Mouse (Mus musculus) MEL (cell line): ENCODE measurements around the gene Olfr987. TPM values are rescaled to one million over a fixed set of nuclear protein-coding genes. Genes with fewer than 3 reads are reported as not detected.

Experiments used
- DNase-seq: peaks from one replicate; pipeline ENCODE4 v3.0.0; 2011; ENCODE audit warnings: low read depth, low spot score
- H3K27ac ChIP-seq: 2 replicates; pipeline ENCODE4 v1.5.1; 2012; ENCODE audit warnings: low read depth, mild to moderate bottlenecking, control low read depth, low read length, moderate library complexity; ENCODE audit not compliant: control insufficient read depth
- H3K27me3 ChIP-seq, 2 experiments: fragments of 150-350 bp in 1 of 2; sonication (generic) in 1 of 2; 2 replicates each; pipeline ENCODE4 v1.6.1; 2012; ENCODE audit warnings: low read length in 2 of 2, mild to moderate bottlenecking in 2 of 2, improper control_type of control experiment in 1 of 2, moderate library complexity in 1 of 2; ENCODE audit not compliant: insufficient read depth in 2 of 2, control insufficient read depth in 1 of 2
- H3K36me3 ChIP-seq, 2 experiments: 2 replicates each; pipeline ENCODE4 v1.6.1; 2012 to 2014; ENCODE audit warnings: low read length in 2 of 2, improper control_type of control experiment in 1 of 2, inconsistent platforms in 1 of 2, mild to moderate bottlenecking in 1 of 2; ENCODE audit not compliant: insufficient read depth in 2 of 2, control insufficient read depth in 1 of 2
- H3K4me1 ChIP-seq, 2 experiments: fragments of 150-350 bp in 1 of 2; sonication (generic) in 1 of 2; 2 replicates each; pipeline ENCODE4 v1.6.1; 2012; ENCODE audit warnings: low read length in 2 of 2, improper control_type of control experiment in 1 of 2, mild to moderate bottlenecking in 1 of 2; ENCODE audit not compliant: insufficient read depth in 2 of 2, control insufficient read depth in 1 of 2
- H3K4me3 ChIP-seq, 2 experiments: fragments of 150-350 bp in 1 of 2; sonication (generic) in 1 of 2; 2 replicates each; pipeline ENCODE4 v1.5.1; 2012; ENCODE audit warnings: low read depth in 2 of 2, low read length in 2 of 2, mild to moderate bottlenecking in 2 of 2, moderate library complexity in 2 of 2, control low read depth in 1 of 2, improper control_type of control experiment in 1 of 2; ENCODE audit not compliant: control insufficient read depth in 1 of 2, insufficient read depth in 1 of 2
- H3K79me2 ChIP-seq: 2 replicates; pipeline ENCODE4 v1.6.1; 2012; ENCODE audit warnings: mild to moderate bottlenecking, low read length, moderate library complexity; ENCODE audit not compliant: control insufficient read depth, poor library complexity, insufficient read depth
- H3K9ac ChIP-seq: 2 replicates; pipeline ENCODE4 v1.6.1; 2012; ENCODE audit warnings: low read depth, mild to moderate bottlenecking, control low read depth, low read length, moderate library complexity; ENCODE audit not compliant: control insufficient read depth, poor library complexity, severe bottlenecking
- H3K9me3 ChIP-seq: fragments of 150-350 bp; sonication (generic); replicated peaks from 2 replicates; pipeline ENCODE4 v1.6.1; 2012; ENCODE audit warnings: mild to moderate bottlenecking, low read length, improper control_type of control experiment, moderate library complexity; ENCODE audit not compliant: insufficient read depth
- BHLHE40 ChIP-seq: IDR thresholded peaks from 2 replicates; pipeline ENCODE4 v1.6.1; 2012; ENCODE audit warnings: low read depth, mild to moderate bottlenecking, inconsistent platforms, low read length, improper control_type of control experiment, borderline replicate concordance
- CTCF ChIP-seq, 3 experiments: IDR thresholded peaks in 2 of 3; conservative IDR thresholded peaks in 1 of 3; 2 replicates each; pipeline ENCODE4 v1.5.1; 2011 to 2012; ENCODE audit warnings: low read length in 3 of 3, low read depth in 2 of 3, mild to moderate bottlenecking in 2 of 3, improper control_type of control experiment in 1 of 3, inconsistent platforms in 1 of 3, mixed read lengths in 1 of 3, moderate library complexity in 1 of 3; ENCODE audit not compliant: control insufficient read depth in 1 of 3, insufficient read depth in 1 of 3, poor library complexity in 1 of 3, severe bottlenecking in 1 of 3
- EP300 ChIP-seq, 2 experiments: IDR thresholded peaks; 2 replicates each; pipeline ENCODE4 v1.6.1; 2011; ENCODE audit warnings: improper control_type of control experiment in 2 of 2, low read length in 2 of 2, low read depth in 1 of 2, mild to moderate bottlenecking in 1 of 2
- GATA1 ChIP-seq: IDR thresholded peaks from 2 replicates; pipeline ENCODE4 v1.6.1; 2011; ENCODE audit warnings: low read depth, low read length, improper control_type of control experiment
- KAT2A ChIP-seq: conservative IDR thresholded peaks from 2 replicates; pipeline ENCODE4 v1.6.1; 2012; ENCODE audit warnings: low read depth, low read length, improper control_type of control experiment, inconsistent platforms
- MAFK ChIP-seq: IDR thresholded peaks from 2 replicates; pipeline ENCODE4 v1.6.1; 2011; ENCODE audit warnings: low read depth, mild to moderate bottlenecking, low read length, improper control_type of control experiment, borderline replicate concordance
- MAX ChIP-seq: IDR thresholded peaks from 2 replicates; pipeline ENCODE4 v1.6.1; 2011; ENCODE audit warnings: low read length, improper control_type of control experiment
- MXI1 ChIP-seq: IDR thresholded peaks from 2 replicates; pipeline ENCODE4 v1.6.1; 2011; ENCODE audit warnings: mild to moderate bottlenecking, low read depth, low read length, improper control_type of control experiment
- POLR2AphosphoS2 ChIP-seq: IDR thresholded peaks from 2 replicates; pipeline ENCODE4 v1.6.1; 2011; ENCODE audit warnings: low read length, improper control_type of control experiment
- RCOR1 ChIP-seq: IDR thresholded peaks from 2 replicates; pipeline ENCODE4 v1.6.1; 2012; ENCODE audit warnings: low read depth, mild to moderate bottlenecking, inconsistent platforms, low read length, improper control_type of control experiment
- SIN3A ChIP-seq: IDR thresholded peaks from 2 replicates; pipeline ENCODE4 v1.6.1; 2012; ENCODE audit warnings: low read length, improper control_type of control experiment, inconsistent platforms
- SMC3 ChIP-seq: IDR thresholded peaks from 2 replicates; pipeline ENCODE4 v1.6.1; 2011; ENCODE audit warnings: low read depth, low read length, improper control_type of control experiment
- ZC3H11A ChIP-seq: IDR thresholded peaks from 2 replicates; pipeline ENCODE4 v1.6.1; 2012; ENCODE audit warnings: low read depth, mild to moderate bottlenecking, inconsistent platforms, low read length, improper control_type of control experiment
- ZKSCAN1 ChIP-seq: IDR thresholded peaks from 2 replicates; pipeline ENCODE4 v1.6.1; 2012; ENCODE audit warnings: low read depth, mild to moderate bottlenecking, inconsistent platforms, low read length, improper control_type of control experiment, moderate library complexity
- ZNF384 ChIP-seq: IDR thresholded peaks from 2 replicates; pipeline ENCODE4 v1.6.1; 2012; ENCODE audit warnings: low read depth, mild to moderate bottlenecking, inconsistent platforms, low read length, improper control_type of control experiment
- polyA plus RNA-seq, 2 experiments: library from polyadenylated mRNA; stranded (reverse) in 1 of 2; unstranded in 1 of 2; fragments of >175 nt in 1 of 2; fragments of >200 nt in 1 of 2; gene quantifications; 2 replicates each; pipeline versions ENCODE4 v1.2.1 to v1.2.4; 2012; ENCODE audit warnings: low replicate concordance in 2 of 2, low read depth in 1 of 2; ENCODE audit not compliant: insufficient read length in 2 of 2, insufficient read depth in 1 of 2, missing spikeins in 1 of 2
- total RNA-seq: library from RNA; depleted of rRNA; stranded (reverse); fragments of 300-350 nt; gene quantifications from 2 replicates; pipeline ENCODE4 v1.2.3, GENCODE M21; 2012

Olfr987 gene
- total and polyA plus RNA-seq, 3 experiments: not detected

DNA sequence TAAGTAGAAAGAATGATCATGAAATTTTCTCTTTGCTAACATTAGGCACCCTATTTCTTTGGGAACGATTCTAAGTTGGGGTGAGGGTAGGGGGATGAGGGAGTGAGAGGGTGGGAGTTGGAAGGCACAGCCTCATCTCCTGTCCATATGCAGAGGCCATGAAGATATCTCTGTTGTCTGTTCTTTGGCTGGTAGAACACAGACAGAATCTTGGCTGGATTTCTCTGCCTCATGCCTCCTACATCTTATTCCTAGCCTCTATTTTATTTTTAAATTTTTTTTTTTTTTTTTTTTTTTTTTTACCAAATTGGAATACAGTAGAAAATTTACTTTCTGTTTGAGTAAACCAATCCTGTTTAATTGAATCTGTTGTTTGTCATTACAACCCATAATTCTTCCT is 53.7 kb downstream of the Olfr987 start:
- Histone ChIP-seq H3K4me3 (no peak overlapping the region), H3K9me3 (no peaks in the 10 kb centered on the region), H3K4me1 (no peaks in the 10 kb centered on the region), H3K27ac (no peak overlapping the region), H3K79me2 (no peaks in the 10 kb centered on the region), H3K36me3 (no peaks in the 10 kb centered on the region), H3K27me3 (no peaks in the 10 kb centered on the region; a peak in 1 of 4 replicates), H3K9ac (no peak overlapping the region)
- DNase-seq: no peak
- TF ChIP-seq MAFK (no peak), KAT2A (no peak), ZKSCAN1 (no peak), MXI1 (no peak)

GRCm38 (mm10) chr2:85284626-85285025 is 54.5 kb downstream of the Olfr987 start:
- Histone ChIP-seq H3K4me3 (no peak overlapping the region), H3K79me2 (no peaks in the 10 kb centered on the region), H3K36me3 (no peaks in the 10 kb centered on the region), H3K9me3 (no peaks in the 10 kb centered on the region), H3K27me3 (no peaks in the 10 kb centered on the region; a peak in 1 of 4 replicates), H3K9ac (no peak overlapping the region), H3K4me1 (no peaks in the 10 kb centered on the region), H3K27ac (no peak overlapping the region)
- no peak for TF ChIP-seq EP300 (IDR thresholded peaks at IDR 0.05; ENCODE audit: low read depth in 1 of 2, low read length in 2 of 2)
- TF ChIP-seq ZC3H11A: no peak
- no peak for TF ChIP-seq MXI1
- TF ChIP-seq ZNF384: no peak
- no peak for TF ChIP-seq CTCF (IDR thresholded peaks at IDR 0.05 in 2 of 3, conservative IDR thresholded peaks at IDR 0.05 in 1 of 3; ENCODE audit: control insufficient read depth in 1 of 3, insufficient read depth in 1 of 3, low read depth in 2 of 3, low read length in 3 of 3, poor library complexity in 1 of 3, severe bottlenecking in 1 of 3)
- no peak for DNase-seq

GRCm38 (mm10) chr2:85283631-85284466 is 55.3 kb downstream of the Olfr987 start:
- H3K9me3 ChIP-seq: no peaks in the 10 kb centered on the region
- H3K79me2 ChIP-seq: no peaks in the 10 kb centered on the region
- peak; percentile 51 for TF ChIP-seq ZNF384
- TF ChIP-seq CTCF (IDR thresholded peaks at IDR 0.05 in 2 of 3, conservative IDR thresholded peaks at IDR 0.05 in 1 of 3; ENCODE audit: control insufficient read depth in 1 of 3, insufficient read depth in 1 of 3, low read depth in 2 of 3, low read length in 3 of 3, poor library complexity in 1 of 3, severe bottlenecking in 1 of 3): peak in 2 of 3 experiments; percentile 32 to 44; a peak in 3 of 6 replicates
- no peak for TF ChIP-seq MAX
- TF ChIP-seq SMC3: 0 out of 2 replicates have a peak, but pooled peaks have one; percentile 27
- no peak for TF ChIP-seq BHLHE40
- no peak for TF ChIP-seq RCOR1
- TF ChIP-seq POLR2AphosphoS2: no peak
- TF ChIP-seq GATA1: no peak
- no peak for TF ChIP-seq SIN3A
- TF ChIP-seq, all 39 proteins: peak for 3
- Histone ChIP-seq H3K9ac (no peak overlapping the region), H3K27ac (no peak overlapping the region), H3K27me3 (no peaks in the 10 kb centered on the region; a peak in 1 of 4 replicates), H3K36me3 (no peaks in the 10 kb centered on the region), H3K4me1 (no peaks in the 10 kb centered on the region), H3K4me3 (no peak overlapping the region)
- peak; percentile 40 for DNase-seq
